Mouse (Mus musculus): ENCODE data around the gene Gm10306. TPM values are rescaled to one million over a fixed set of nuclear protein-coding genes. Genes with fewer than 3 reads are reported as not detected.

The Gm10306 gene
- polyA plus RNA-seq, 1 experiment from 2014 or later, result 0.74 TPM

DNA sequence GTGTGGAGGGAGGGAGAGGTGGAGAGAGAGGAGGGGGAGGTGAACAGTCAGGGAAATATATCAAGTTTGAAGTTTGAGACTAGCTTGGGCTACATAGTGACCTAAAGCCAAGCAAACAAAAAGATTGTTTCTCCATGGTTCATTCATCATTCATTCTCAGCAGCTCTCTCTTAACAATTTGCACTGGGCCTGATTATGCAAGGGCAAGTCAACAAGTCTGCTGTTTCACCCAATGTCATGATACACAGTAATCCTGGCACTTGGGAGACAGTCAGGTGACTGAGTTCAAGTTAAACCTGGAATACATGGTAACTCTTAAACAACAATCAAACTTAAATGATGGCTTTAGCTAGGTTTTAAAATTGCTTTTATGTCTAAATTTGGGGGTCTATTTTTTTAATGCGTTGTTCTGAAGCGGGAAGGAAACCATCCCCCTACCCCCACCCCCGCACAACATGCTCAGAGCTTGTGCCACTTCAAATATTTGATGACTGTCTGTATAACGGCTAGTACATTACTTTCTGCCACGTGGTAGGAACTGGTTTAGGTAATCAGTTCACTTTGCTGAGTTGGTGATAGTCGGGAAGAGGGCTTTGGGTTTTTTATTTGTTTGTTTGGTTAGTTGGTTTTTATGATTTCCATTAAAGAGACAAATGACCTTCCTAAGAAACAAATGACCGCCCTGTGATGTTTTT, 5.8 kb downstream of the Gm10306 start:
- H3K36me3 ChIP-seq (ENCODE audit: insufficient read depth, low read length), result no peaks in the 10 kb centered on the region
- no peak overlapping the region for H3K27ac ChIP-seq
- no peak for DNase-seq (ENCODE audit: low spot score)
- WGBS, result 50% methylated on average over 7 of the region's 7 CpGs
- no peak overlapping the region for H3K9ac ChIP-seq (ENCODE audit: low read depth, low read length)
- TF ChIP-seq CTCF (IDR thresholded peaks at IDR 0.05; ENCODE audit: low read depth), result no peak
- no peak overlapping the region for H3K4me2 ChIP-seq (ENCODE audit: low read length)
- no peaks in the 10 kb centered on the region for H3K4me1 ChIP-seq (replicated peaks; ENCODE audit: insufficient read depth, low read length)
- no peaks in the 10 kb centered on the region for H3K9me3 ChIP-seq (replicated peaks; ENCODE audit: low read length)
- ATAC-seq (replicated peaks; ENCODE audit: low FRiP score, low read depth), result no peak
- no peak overlapping the region for H3K4me3 ChIP-seq (replicated peaks; ENCODE audit: low read depth, low read length)
- no peaks in the 10 kb centered on the region for H3K27me3 ChIP-seq (ENCODE audit: insufficient read depth, low read length)

DNA sequence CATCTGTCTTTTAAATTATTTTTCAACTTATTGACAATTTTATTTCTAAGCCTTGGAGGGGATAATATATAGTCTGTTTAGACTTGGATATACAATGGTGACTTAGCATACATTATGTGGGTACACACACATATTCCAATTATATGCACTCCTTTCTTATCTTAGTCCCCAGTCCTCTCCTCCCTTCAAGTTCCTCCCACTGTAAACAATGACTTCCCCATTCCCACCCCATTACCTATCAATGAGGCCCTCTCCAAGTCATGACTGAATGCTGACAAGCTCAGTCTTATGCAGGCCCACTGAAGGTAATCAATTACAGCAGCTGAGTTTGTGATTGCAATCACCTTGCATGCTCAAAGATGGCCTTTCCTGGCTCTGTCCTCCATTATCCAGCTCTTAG, 8.0 kb downstream of the Gm10306 start:
- DNase-seq (ENCODE audit: low spot score), result no peak
- Histone ChIP-seq H3K4me2 (ENCODE audit: low read length) (no peak overlapping the region), H3K4me3 (replicated peaks; ENCODE audit: low read depth, low read length) (no peak overlapping the region), H3K4me1 (replicated peaks; ENCODE audit: insufficient read depth, low read length) (no peaks in the 10 kb centered on the region), H3K9ac (ENCODE audit: low read depth, low read length) (no peak overlapping the region), H3K36me3 (ENCODE audit: insufficient read depth, low read length) (peaks cover 2% of the 10 kb centered on the region; the same call in 1 of the 2 replicates), H3K9me3 (replicated peaks; ENCODE audit: low read length) (no peaks in the 10 kb centered on the region), H3K27me3 (ENCODE audit: insufficient read depth, low read length) (no peaks in the 10 kb centered on the region), H3K27ac (no peak overlapping the region)
- ATAC-seq (replicated peaks; ENCODE audit: low FRiP score, low read depth), result no peak
- TF ChIP-seq CTCF (IDR thresholded peaks at IDR 0.05; ENCODE audit: low read depth), result no peak

DNA sequence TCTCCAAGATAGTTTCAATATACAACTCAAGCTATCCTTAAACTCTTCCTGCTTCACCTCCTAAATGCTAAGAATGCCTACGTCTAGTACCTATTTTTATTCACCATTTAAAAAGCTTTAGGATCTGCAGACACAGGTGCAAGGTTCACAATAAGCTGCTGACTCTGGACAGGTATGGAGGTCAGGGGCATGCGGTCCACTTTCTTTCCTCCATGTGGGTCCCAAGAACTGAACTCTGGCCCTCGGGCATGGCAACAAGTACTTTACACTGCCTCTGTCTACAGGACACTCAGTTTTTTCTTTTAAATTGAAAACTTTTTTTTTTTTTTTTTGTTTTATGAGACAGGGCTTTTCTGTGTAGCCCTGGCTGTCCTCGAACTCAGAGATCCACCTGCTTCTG, 16.3 kb downstream of the Gm10306 start:
- Histone ChIP-seq H3K4me1 (replicated peaks; ENCODE audit: insufficient read depth, low read length) (no peaks in the 10 kb centered on the region), H3K27ac (no peak overlapping the region), H3K9ac (ENCODE audit: low read depth, low read length) (no peak overlapping the region), H3K4me2 (ENCODE audit: low read length) (no peak overlapping the region), H3K4me3 (replicated peaks; ENCODE audit: low read depth, low read length) (no peak overlapping the region), H3K36me3 (ENCODE audit: insufficient read depth, low read length) (peaks cover 19% of the 10 kb centered on the region; the same call in 1 of the 2 replicates), H3K27me3 (ENCODE audit: insufficient read depth, low read length) (no peaks in the 10 kb centered on the region), H3K9me3 (replicated peaks; ENCODE audit: low read length) (no peaks in the 10 kb centered on the region)
- no peak for TF ChIP-seq CTCF (IDR thresholded peaks at IDR 0.05; ENCODE audit: low read depth)
- 88% methylated on average over 4 of the region's 4 CpGs for WGBS
- ATAC-seq (replicated peaks; ENCODE audit: low FRiP score, low read depth) (peak; percentile 63; the same call in 1 of the 2 replicates), DNase-seq (ENCODE audit: low spot score) (no peak)

DNA sequence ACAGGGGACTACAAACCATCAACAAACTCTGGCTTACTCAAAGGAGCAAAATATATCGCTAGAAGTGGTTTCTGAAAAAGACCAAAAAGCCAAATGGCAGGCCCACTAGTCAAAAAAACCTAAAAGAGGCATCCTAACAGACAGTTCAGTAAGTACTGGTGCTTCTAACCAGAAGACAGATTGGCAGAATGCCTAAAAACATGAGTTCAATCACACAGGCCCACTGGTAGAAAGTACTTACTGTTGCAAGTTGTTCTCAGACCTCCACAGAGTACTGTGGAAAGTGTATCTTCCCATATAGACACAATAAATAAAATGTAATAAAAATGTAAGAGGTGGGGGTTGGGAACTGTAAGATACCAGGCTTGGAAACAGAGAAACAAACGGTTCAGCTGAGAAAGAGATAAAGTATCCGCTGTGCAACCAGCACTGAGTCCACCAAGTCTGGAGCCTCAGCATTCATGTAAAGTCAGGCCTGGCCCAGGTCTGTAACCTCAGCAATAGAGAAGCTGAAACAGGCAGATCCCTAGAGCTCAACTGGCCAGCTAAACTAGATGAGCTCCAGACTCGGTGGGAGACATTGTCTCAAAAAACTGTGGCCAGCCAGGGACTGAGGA, 35.5 kb downstream of the Gm10306 start:
- WGBS, result 69% methylated on average over 4 of the region's 4 CpGs
- ATAC-seq (replicated peaks; ENCODE audit: low FRiP score, low read depth) (no peak), DNase-seq (ENCODE audit: low spot score) (no peak)
- no peak for TF ChIP-seq CTCF (IDR thresholded peaks at IDR 0.05; ENCODE audit: low read depth)
- H3K4me2 ChIP-seq (ENCODE audit: low read length), result no peak overlapping the region
- H3K9ac ChIP-seq (ENCODE audit: low read depth, low read length), result no peak overlapping the region
- H3K9me3 ChIP-seq (replicated peaks; ENCODE audit: low read length), result no peaks in the 10 kb centered on the region
- no peaks in the 10 kb centered on the region for H3K36me3 ChIP-seq (ENCODE audit: insufficient read depth, low read length)
- no peak overlapping the region for H3K4me3 ChIP-seq (replicated peaks; ENCODE audit: low read depth, low read length)
- H3K4me1 ChIP-seq (replicated peaks; ENCODE audit: insufficient read depth, low read length), result no peaks in the 10 kb centered on the region
- H3K27me3 ChIP-seq (ENCODE audit: insufficient read depth, low read length), result no peaks in the 10 kb centered on the region
- H3K27ac ChIP-seq, result no peak overlapping the region

DNA sequence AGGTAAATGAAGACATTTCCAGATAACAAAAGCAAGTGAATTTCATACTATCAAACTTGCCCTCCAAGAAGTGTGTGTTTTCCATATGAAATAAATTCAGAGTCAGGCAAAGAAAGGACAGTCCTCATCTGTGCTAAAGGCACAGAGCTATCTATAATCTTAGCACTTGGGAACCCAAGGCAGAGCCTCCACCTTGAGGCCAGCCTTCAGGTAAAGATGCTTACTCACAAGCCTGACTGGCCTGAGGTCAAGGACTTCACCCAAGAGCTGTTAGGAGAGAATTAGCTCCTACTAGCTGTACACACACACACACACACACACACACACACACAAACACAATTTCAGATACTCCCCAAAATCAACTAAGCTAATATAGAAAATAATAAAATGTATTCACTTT, 36.4 kb downstream of the Gm10306 start:
- H3K9me3 ChIP-seq (replicated peaks; ENCODE audit: low read length), result no peaks in the 10 kb centered on the region
- DNase-seq (ENCODE audit: low spot score), result no peak
- no peaks in the 10 kb centered on the region for H3K36me3 ChIP-seq (ENCODE audit: insufficient read depth, low read length)
- H3K27ac ChIP-seq, result no peak overlapping the region
- no peak overlapping the region for H3K4me3 ChIP-seq (replicated peaks; ENCODE audit: low read depth, low read length)
- H3K4me1 ChIP-seq (replicated peaks; ENCODE audit: insufficient read depth, low read length), result no peaks in the 10 kb centered on the region
- H3K4me2 ChIP-seq (ENCODE audit: low read length), result no peak overlapping the region
- ATAC-seq (replicated peaks; ENCODE audit: low FRiP score, low read depth), result no peak
- no peak for TF ChIP-seq CTCF (IDR thresholded peaks at IDR 0.05; ENCODE audit: low read depth)
- no peak overlapping the region for H3K9ac ChIP-seq (ENCODE audit: low read depth, low read length)
- H3K27me3 ChIP-seq (ENCODE audit: insufficient read depth, low read length), result no peaks in the 10 kb centered on the region

DNA sequence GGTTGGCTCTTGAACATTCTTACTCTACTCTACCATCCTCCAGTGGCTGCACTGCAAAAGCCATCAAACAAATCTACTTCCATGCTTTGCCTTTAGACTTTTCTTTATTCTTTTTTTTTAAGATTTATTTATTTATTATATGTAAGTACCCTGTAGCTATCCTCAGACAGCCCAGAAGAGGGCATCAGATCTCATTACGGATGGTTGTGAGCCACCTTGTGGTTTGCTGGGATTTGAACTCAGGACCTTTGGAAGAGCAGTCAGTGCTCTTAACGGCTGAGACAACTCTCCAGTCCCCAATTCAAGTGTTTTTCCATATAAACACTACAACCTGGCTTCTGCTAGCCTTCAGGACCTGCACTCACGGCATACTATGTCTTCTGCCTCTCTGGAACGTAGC, 45.0 kb downstream of the Gm10306 start:
- H3K27me3 ChIP-seq (ENCODE audit: insufficient read depth, low read length), result no peaks in the 10 kb centered on the region
- DNase-seq (ENCODE audit: low spot score), result no peak
- no peaks in the 10 kb centered on the region for H3K9me3 ChIP-seq (replicated peaks; ENCODE audit: low read length)
- H3K9ac ChIP-seq (ENCODE audit: low read depth, low read length), result no peak overlapping the region
- 76% methylated on average over 4 of the region's 4 CpGs for WGBS
- peaks cover 6% of the 10 kb centered on the region; the same call in 1 of the 2 replicates for H3K4me1 ChIP-seq (replicated peaks; ENCODE audit: insufficient read depth, low read length)
- H3K4me2 ChIP-seq (ENCODE audit: low read length), result peak overlapping the region; percentile 68
- H3K36me3 ChIP-seq (ENCODE audit: insufficient read depth, low read length), result no peaks in the 10 kb centered on the region
- H3K4me3 ChIP-seq (replicated peaks; ENCODE audit: low read depth, low read length), result no peak overlapping the region
- no peak overlapping the region for H3K27ac ChIP-seq
- peak; percentile 57 for TF ChIP-seq CTCF (IDR thresholded peaks at IDR 0.05; ENCODE audit: low read depth)
- no peak for ATAC-seq (replicated peaks; ENCODE audit: low FRiP score, low read depth)

Data from kidney, postnatal 0 days (tissue).